Mouse (Mus musculus): Measurements from ENCODE around the gene Ndrg3. TPM values are rescaled to one million over a fixed set of nuclear protein-coding genes. Genes with fewer than 3 reads are reported as not detected.
"Not testable (repeated sequence)": the region's sequence is repeated elsewhere in the genome, so short reads cannot be mapped to it uniquely, and the experiment has no call there.

Gene Ndrg3
- total RNA-seq, 2 experiments from 2014 or later = 457 to 473 TPM

DNA sequence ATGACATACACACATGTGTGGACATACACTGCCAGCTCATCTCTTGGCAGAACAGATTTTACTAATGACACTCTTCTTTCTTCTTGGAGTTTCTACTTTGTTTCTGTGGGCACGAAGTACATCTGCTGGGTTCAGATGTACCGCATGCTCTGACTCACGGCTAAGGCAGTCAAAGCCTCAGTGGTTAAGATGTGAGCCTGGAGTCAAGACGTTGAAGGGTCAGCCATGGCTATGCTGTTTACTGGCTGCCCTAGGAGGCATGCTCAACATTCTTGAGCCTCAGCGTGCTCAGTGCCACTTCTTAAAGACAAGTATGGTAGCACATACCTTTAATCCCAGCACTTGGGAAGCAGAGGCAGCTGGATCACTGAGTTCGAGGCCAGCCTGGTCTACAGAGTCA lies 61.3 kb downstream of the Ndrg3 start:
- TF ChIP-seq CTCF (IDR thresholded peaks at IDR 0.05) = no peak
- intact Hi-C loops (cut with DNase I) = no loop called here
- Histone ChIP-seq H3K27ac (peak overlapping the region; percentile 6; the same call in 1 of the 2 replicates), H3K4me3 (no peak overlapping the region)
- DNase-seq (ENCODE audit: extremely low spot score in 1 of 2, low spot score in 2 of 2) = no peak

DNA sequence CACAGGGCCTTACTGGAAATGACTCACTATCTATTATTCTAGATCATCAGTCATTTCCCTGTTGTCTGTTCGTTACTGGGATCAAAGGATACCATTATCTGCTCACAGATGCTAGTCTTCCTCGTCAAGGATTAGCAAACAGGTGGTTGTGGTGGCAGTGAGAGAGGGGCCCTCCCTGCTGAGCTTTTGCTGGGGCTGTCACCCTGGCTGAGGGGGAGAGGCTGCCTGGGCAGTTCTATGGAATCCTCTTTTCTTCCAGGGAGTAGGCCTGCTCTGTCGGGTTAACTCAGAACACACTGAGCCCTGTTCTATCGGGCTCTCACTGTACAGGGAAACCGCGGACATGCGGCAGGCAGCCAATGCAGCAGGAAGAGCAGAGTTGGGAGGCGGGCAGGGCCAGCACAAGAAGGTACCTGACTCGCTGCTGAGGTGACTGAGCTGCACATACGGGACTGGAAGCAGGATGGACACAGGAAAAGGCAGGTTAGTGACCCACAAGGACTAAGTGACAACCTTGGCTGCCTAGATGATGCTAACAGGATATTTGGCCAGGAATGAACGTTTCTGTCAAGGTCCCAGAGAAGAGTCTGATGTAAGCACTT lies 62.2 kb downstream of the Ndrg3 start:
- TF ChIP-seq CTCF (IDR thresholded peaks at IDR 0.05) = no peak
- intact Hi-C loops (cut with DNase I) = no loop called here
- no peak for DNase-seq (ENCODE audit: extremely low spot score in 1 of 2, low spot score in 2 of 2)
- peak overlapping the region; percentile 12 for H3K27ac ChIP-seq
- no peak overlapping the region for H3K4me3 ChIP-seq

DNA sequence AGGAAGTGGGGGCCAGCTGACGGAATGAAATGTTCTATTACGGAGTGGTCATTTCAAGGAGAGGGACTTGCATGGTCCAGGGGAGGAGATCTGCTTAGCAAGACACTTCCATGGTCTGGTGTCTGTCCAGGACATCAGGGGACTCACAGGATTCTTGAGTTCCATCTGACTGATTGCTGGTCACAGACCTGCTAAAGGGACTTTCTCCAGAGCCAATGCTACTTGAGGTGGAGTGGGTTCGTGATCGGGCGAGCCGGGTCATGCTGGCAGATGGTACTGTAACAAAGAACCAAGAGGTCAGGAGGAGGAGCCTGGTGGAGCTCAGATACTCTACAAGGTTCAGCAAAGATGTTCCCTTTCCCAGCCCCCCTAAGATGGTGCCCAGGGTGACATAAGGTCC lies 63.2 kb downstream of the Ndrg3 start:
- TF ChIP-seq CTCF (IDR thresholded peaks at IDR 0.05) = no peak
- peak overlapping the region; percentile 73 for H3K27ac ChIP-seq
- intact Hi-C loops (cut with DNase I) = no loop called here
- no peak for DNase-seq (ENCODE audit: extremely low spot score in 1 of 2, low spot score in 2 of 2)
- no peak overlapping the region for H3K4me3 ChIP-seq

DNA sequence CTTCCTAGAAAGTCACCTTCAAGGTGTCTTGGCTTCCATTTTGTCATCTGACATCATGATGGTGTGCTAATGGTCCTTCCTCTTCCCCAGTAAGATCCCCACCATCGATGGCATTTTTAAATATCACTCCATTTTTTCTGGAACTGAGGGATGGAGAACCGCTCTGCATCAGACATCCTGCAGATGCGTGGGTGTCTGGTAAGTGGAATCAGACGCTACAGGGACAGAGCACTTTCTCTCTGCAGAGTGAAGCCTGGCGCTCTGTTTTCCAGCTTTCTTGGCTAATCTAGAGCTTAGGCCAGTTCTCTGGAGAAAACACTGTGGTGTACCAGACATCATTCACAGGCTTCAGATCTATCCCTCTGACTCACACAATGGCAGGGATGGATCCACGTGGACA lies 64.2 kb downstream of the Ndrg3 start:
- TF ChIP-seq CTCF (IDR thresholded peaks at IDR 0.05) = no peak
- DNase-seq (ENCODE audit: extremely low spot score in 1 of 2, low spot score in 2 of 2) = no peak
- intact Hi-C loops (cut with DNase I) = no loop called here
- H3K27ac ChIP-seq = peak overlapping the region; percentile 73
- no peak overlapping the region for H3K4me3 ChIP-seq

DNA sequence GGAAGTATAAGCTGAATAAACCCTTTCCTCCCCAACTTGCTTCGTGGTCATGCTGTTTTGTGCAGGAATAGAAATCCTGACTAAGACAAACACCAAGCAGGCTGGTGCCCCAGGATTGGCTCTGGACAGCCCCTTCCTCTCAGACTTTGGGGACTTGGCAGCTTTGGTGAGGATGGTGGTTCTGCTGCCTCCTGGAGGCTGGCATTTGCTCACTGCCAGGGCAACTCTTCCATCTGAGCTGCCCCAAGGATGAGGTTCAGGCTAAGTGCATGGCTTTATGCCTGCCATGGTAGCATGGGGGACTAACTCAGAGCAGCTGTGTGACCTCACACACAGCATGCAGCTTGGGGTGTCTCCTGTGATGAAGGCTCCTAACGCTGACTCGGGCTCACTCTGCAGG lies 66.2 kb downstream of the Ndrg3 start:
- intact Hi-C loops (cut with DNase I); H3K27ac ChIP-seq: not testable (repeated sequence)

DNA sequence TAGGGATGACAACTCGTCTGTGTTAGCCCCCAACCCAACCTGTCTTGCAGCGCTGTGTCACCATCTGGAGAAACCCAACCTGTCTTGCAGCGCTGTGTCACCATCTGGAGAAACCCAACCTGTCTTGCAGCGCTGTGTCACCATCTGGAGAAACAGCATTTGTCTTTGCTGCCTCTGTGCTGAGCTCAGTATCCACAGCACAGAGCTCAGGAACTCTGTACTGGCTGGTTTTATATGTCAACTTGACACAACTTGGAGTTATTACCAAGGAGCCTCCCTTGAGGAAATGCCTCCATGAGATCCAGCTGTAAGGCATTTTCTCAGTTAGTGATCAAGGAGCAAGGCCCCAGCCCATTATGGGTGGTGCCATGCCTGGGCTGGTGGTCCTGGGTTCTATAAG lies 66.8 kb downstream of the Ndrg3 start:
- H3K27ac ChIP-seq; DNase-seq (ENCODE audit: extremely low spot score in 1 of 2, low spot score in 2 of 2); intact Hi-C loops (cut with DNase I); H3K4me3 ChIP-seq: not testable (repeated sequence)

More for the DNA sequence above, 66.2 kb downstream of the Ndrg3 start:
- DNase-seq (ENCODE audit: extremely low spot score in 1 of 2, low spot score in 2 of 2); H3K4me3 ChIP-seq: not testable (repeated sequence)

DNA sequence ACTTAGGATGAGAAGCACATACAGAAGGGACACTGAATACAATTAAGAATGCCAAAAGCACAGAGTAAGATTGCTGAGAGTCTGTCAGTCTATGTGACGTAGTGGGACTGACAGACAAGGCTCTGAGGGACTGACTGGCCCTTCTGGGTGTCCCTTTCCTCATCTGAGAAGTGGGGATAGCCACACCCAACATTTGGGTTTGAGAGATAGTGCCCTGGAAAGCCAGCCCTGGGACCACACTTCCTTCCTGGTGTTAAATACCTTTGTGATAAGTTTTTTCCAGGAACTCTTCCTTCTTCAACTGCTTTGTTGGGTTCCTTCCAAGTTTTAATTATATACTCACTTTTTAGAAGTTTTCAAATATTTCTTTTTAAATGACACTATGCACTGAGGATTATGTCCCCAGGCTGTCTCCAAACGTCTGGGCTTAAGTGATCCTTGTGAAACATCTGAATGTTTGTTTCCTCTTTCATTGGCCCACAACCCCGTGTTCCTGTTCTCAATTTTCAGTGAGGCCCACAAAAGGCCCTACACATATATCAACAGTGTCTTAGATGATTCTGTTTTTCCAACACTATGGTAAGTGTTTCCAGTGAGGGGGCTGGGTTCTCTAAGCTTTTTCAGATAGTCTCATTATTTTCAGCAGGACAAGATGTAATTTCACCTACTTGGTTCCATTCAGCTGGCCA lies 67.5 kb downstream of the Ndrg3 start:
- no peak for TF ChIP-seq CTCF (IDR thresholded peaks at IDR 0.05)
- intact Hi-C loops (cut with DNase I) = no loop called here

DNA sequence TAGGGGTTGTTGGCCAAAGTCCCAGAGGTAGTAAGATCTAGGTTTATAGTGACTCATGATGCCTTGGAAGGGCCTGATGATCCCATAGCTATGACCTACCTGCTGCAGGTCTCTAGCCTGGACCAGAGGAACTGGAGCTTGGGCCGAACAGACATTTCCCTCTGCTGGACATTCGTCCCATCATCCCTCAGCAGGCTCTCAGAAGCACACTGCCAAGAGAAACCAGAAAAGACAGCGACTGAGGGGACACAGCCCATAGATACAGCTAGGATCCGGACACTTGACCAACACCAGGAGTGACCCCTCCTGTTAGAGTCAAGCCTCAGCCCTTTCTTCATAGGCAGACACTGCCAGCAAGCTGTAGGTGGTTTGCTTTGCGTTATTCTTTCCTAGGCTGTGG lies 68.8 kb downstream of the Ndrg3 start:
- no peak for DNase-seq (ENCODE audit: extremely low spot score in 1 of 2, low spot score in 2 of 2)
- intact Hi-C loops (cut with DNase I) = no loop called here
- no peak for TF ChIP-seq CTCF (IDR thresholded peaks at IDR 0.05)
- Histone ChIP-seq H3K4me3 (no peak overlapping the region), H3K27ac (no peak overlapping the region)

More for the DNA sequence above, 67.5 kb downstream of the Ndrg3 start:
- no peak overlapping the region for H3K4me3 ChIP-seq
- H3K27ac ChIP-seq = no peak overlapping the region
- no peak for DNase-seq (ENCODE audit: extremely low spot score in 1 of 2, low spot score in 2 of 2)

DNA sequence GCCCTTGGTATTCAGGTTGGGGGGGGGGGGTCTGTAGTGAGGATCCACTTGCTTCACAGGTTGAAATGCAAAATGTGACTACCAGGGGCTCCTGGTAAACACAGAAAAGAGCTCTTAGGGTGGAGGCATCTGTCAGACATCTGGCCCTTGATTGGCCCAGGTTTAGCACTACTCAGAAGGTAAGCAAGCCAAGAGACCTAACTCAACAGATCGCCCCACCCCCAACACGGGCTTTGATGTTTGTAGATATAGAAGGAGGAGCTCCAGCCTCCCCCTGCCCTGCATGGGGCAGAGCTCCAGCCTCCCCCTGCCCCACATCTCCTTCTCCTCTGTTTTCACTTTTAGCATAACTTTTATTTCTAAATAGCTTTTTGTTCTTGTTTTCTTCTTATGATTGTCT lies 72.1 kb downstream of the Ndrg3 start:
- H3K27ac ChIP-seq = no peak overlapping the region
- no peak for DNase-seq (ENCODE audit: extremely low spot score in 1 of 2, low spot score in 2 of 2)
- no peak overlapping the region for H3K4me3 ChIP-seq
- intact Hi-C loops (cut with DNase I) = no loop called here
- TF ChIP-seq CTCF (IDR thresholded peaks at IDR 0.05) = no peak

DNA sequence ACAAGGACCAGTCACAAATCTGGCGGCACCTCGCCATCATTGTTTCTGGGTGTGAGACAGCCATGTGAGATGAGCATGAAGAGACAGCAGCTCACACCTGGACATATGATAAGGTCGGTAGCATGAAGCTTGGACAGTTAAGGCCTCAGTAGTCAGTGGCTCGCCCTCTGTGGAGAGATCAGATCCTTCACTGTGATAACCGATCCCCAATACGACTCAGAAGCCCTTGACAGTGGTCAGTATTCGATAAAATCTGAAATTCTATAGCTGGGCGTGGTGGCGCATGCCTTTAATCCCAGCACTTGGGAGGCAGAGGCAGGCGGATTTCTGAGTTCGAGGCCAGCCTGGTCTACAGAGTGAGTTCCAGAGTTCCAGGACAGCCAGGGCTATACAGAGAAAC lies 72.7 kb downstream of the Ndrg3 start:
- H3K27ac ChIP-seq; intact Hi-C loops (cut with DNase I); H3K4me3 ChIP-seq; DNase-seq (ENCODE audit: extremely low spot score in 1 of 2, low spot score in 2 of 2): not testable (repeated sequence)

DNA sequence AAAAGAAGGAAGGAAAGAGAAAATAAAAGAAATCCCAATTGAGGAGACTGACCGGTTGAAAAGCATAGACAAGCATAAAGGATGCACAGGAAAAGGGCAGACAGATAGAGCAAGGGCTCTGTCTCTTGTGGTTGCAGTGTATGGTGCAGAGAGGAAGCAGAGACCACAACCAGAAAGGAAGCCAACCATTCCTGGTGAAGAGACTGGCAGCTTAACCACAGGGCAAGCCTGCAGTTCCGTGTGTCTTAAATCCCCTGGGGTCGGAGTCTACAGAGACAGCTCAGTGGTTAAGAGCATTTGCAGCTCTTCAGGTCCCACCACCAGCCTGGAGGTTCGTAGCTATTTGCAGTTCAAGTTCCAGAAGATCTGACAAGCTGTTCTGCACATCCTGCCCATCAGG lies 73.3 kb downstream of the Ndrg3 start:
- DNase-seq (ENCODE audit: extremely low spot score in 1 of 2, low spot score in 2 of 2) = no peak
- intact Hi-C loops (cut with DNase I) = no loop called here
- no peak overlapping the region for H3K27ac ChIP-seq
- no peak overlapping the region for H3K4me3 ChIP-seq
- TF ChIP-seq CTCF (IDR thresholded peaks at IDR 0.05) = no peak

DNA sequence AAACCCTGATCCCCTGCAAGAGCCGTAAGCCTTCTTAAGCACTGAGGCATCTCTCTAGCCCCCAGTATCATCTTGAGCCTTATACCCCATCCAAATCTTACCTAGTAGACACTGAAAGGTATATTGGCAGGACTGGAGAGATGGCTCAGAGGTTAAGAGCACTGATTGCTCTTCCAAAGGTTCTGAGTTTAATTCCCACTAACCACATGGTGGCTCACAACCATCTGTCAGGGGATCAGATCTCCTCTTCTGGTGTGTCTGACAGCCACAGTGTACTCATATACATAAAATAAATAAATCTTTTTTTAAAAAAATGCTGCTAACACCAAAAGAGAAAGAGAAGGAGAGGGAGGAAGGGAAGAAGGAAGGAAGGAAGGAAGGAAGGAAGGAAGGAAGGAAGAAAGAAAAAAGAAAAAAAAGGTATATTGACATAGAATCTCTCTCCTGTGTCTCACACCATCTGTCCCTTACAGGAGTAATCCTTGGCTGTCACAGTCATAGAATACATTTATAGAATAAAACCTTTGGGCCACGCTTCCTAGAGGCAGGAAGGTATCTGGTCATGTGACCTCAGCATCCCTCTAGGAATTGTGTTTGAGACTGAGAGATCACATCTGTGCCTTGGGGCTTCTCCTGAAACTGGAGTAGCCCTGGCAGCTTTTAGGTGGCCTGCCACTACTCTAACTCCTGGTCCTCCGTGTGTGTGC lies 75.3 kb downstream of the Ndrg3 start:
- Histone ChIP-seq H3K4me3 (no peak overlapping the region), H3K27ac (no peak overlapping the region)
- no peak for DNase-seq (ENCODE audit: extremely low spot score in 1 of 2, low spot score in 2 of 2)
- TF ChIP-seq CTCF (IDR thresholded peaks at IDR 0.05) = no peak
- intact Hi-C loops (cut with DNase I) = no loop called here

Data from left cerebral cortex, adult 2 months (tissue).